ENCODE assay signal across 8 mouse cellular contexts in the genomic region with DNA sequence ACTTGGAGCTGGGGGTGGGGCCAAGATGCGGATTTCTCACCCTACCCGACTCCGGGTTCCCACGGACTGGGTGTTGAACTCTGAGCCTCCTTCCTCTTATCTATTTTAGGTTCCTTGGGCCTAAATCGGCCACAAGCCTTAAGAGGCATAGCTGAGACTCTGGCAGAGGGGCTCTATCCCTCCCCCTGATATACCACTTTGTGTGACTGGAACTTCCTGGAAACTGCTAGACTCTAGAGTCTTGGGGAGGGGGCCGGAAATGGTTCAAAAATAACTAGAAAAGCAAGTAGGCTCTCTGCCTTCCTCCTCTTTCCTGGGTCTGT. TPM values are rescaled to one million over a fixed set of nuclear protein-coding genes. Genes with fewer than 3 reads are reported as not detected.
DNase-seq lines count a peak whose midpoint lies in the region; ATAC-seq lines count a peak whose summit lies in the region.

No protein-coding gene starts in this region.

- 0 out of 2 replicates have a peak overlapping the region, but pooled peaks have one; percentile 10 for H3K27ac ChIP-seq in forebrain, embryonic 15.5 days (replicated peaks)
- no peak overlapping the region for H3K27ac ChIP-seq in intestine, embryonic 14.5 days (ENCODE audit: low read depth)
- peak overlapping the region; percentile 86 for H3K27ac ChIP-seq in liver, embryonic 15.5 days (replicated peaks)
- no peak overlapping the region for H3K27ac ChIP-seq in neural tube, embryonic 12.5 days

- no peaks in the 10 kb centered on the region for H3K27me3 ChIP-seq in forebrain, embryonic 15.5 days
- H3K27me3 ChIP-seq in intestine, embryonic 14.5 days (replicated peaks; ENCODE audit: control insufficient read depth, insufficient read depth, low read length): no peaks in the 10 kb centered on the region
- no peaks in the 10 kb centered on the region for H3K27me3 ChIP-seq in liver, embryonic 15.5 days
- H3K27me3 ChIP-seq in neural tube, embryonic 12.5 days (replicated peaks): no peaks in the 10 kb centered on the region

- H3K9me3 ChIP-seq in forebrain, embryonic 15.5 days: no peaks in the 10 kb centered on the region
- H3K9me3 ChIP-seq in intestine, embryonic 14.5 days (ENCODE audit: control insufficient read depth, low read length): no peaks in the 10 kb centered on the region
- no peaks in the 10 kb centered on the region for H3K9me3 ChIP-seq in liver, embryonic 15.5 days (replicated peaks)
- no peaks in the 10 kb centered on the region for H3K9me3 ChIP-seq in neural tube, embryonic 12.5 days

- DNase-seq in gastrocnemius, adult 18-20 months (ENCODE audit: low spot score): peak; percentile 22
- DNase-seq in gastrocnemius, postnatal 14 days: no peak
- DNase-seq in adrenal gland, postnatal 10 days: peak; percentile 43
- DNase-seq in intestine, embryonic 14.5 days (ENCODE audit: low spot score): peak; percentile 56
- no peak for DNase-seq in cerebellum, adult 18-20 months

- peak overlapping the region; percentile 87 for H3K4me2 ChIP-seq in forebrain, embryonic 15.5 days (replicated peaks)
- peak overlapping the region; percentile 86 for H3K4me2 ChIP-seq in intestine, embryonic 14.5 days (ENCODE audit: low read length)
- H3K4me2 ChIP-seq in liver, embryonic 15.5 days: peak overlapping the region; percentile 96
- H3K4me2 ChIP-seq in neural tube, embryonic 12.5 days (replicated peaks): peak overlapping the region; percentile 92

- WGBS in forebrain, embryonic 15.5 days: 15% methylated on average over 6 of the region's 6 CpGs
- 13% methylated on average over 6 of the region's 6 CpGs for WGBS in intestine, embryonic 14.5 days
- 8% methylated on average over 6 of the region's 6 CpGs for WGBS in liver, embryonic 15.5 days (ENCODE audit: insufficient replicate concordance)
- WGBS in neural tube, embryonic 12.5 days: 16% methylated on average over 6 of the region's 6 CpGs

- peak overlapping the region; percentile 83 for H3K9ac ChIP-seq in forebrain, embryonic 15.5 days (replicated peaks)
- peak overlapping the region; percentile 61 for H3K9ac ChIP-seq in intestine, embryonic 14.5 days (ENCODE audit: low read length)
- peak overlapping the region; percentile 68 for H3K9ac ChIP-seq in liver, embryonic 15.5 days
- peak overlapping the region; percentile 78 for H3K9ac ChIP-seq in neural tube, embryonic 12.5 days

- H3K36me3 ChIP-seq in forebrain, embryonic 15.5 days: no peaks in the 10 kb centered on the region
- H3K36me3 ChIP-seq in intestine, embryonic 14.5 days (ENCODE audit: control insufficient read depth, insufficient read depth, low read length): no peaks in the 10 kb centered on the region
- H3K36me3 ChIP-seq in liver, embryonic 15.5 days (replicated peaks): no peaks in the 10 kb centered on the region
- H3K36me3 ChIP-seq in neural tube, embryonic 12.5 days: peaks cover 4% of the 10 kb centered on the region

- H3K4me1 ChIP-seq in forebrain, embryonic 15.5 days: peaks cover 17% of the 10 kb centered on the region
- peaks cover 11% of the 10 kb centered on the region for H3K4me1 ChIP-seq in intestine, embryonic 14.5 days (replicated peaks; ENCODE audit: control insufficient read depth, insufficient read depth, low read length)
- peaks cover 53% of the 10 kb centered on the region for H3K4me1 ChIP-seq in liver, embryonic 15.5 days (replicated peaks)
- peaks cover 24% of the 10 kb centered on the region for H3K4me1 ChIP-seq in neural tube, embryonic 12.5 days

- no peak; the same call in 1 of the 2 replicates for ATAC-seq in forebrain, embryonic 15.5 days (replicated peaks)
- no peak; the same call in 1 of the 2 replicates for ATAC-seq in intestine, embryonic 14.5 days (replicated peaks; ENCODE audit: low FRiP score, low TSS enrichment, low read depth)
- peak; percentile 52 for ATAC-seq in liver, embryonic 15.5 days (ENCODE audit: insufficient read depth)
- ATAC-seq in neural tube, embryonic 12.5 days (ENCODE audit: low FRiP score, low read depth): no peak

- intact Hi-C loops in gastrocnemius, postnatal 14 days (cut with DNase I; ENCODE audit: low total_unique reads): no loop called here

- peak overlapping the region; percentile 88 for H3K4me3 ChIP-seq in forebrain, embryonic 15.5 days
- H3K4me3 ChIP-seq in intestine, embryonic 14.5 days (ENCODE audit: low read depth, low read length): peak overlapping the region; percentile 70
- H3K4me3 ChIP-seq in liver, embryonic 15.5 days (replicated peaks): peak overlapping the region; percentile 72
- H3K4me3 ChIP-seq in neural tube, embryonic 12.5 days: peak overlapping the region; percentile 80

RNA-seq across cellular contexts. Expression of a gene that starts 1.0 kb away (rescaled TPM):
- 100 to 1,000 TPM; 159 to 162 TPM for total RNA-seq in gastrocnemius, adult 18-20 months (2021)
- 100 to 1,000 TPM; 104 to 117 TPM for total RNA-seq in gastrocnemius, postnatal 14 days (2021)
- total RNA-seq in adrenal gland, postnatal 10 days (2021): 10 to 100 TPM; 48.3 to 63.4 TPM
- polyA plus RNA-seq in forebrain, embryonic 15.5 days (2015; fragmentation: Nextera tagmentation; extraction: Ambion mirVana): 77.4 and 77.8 TPM in 2 replicates
- 70.1 and 74.6 TPM in 2 replicates for polyA plus RNA-seq in intestine, embryonic 14.5 days (2014; fragmentation: Nextera tagmentation; extraction: Ambion mirVana)
- 16.7 and 17.6 TPM in 2 replicates for polyA plus RNA-seq in liver, embryonic 15.5 days (2015; fragmentation: Nextera tagmentation; extraction: Ambion mirVana)
- polyA plus RNA-seq in neural tube, embryonic 12.5 days (2016; fragmentation: Nextera tagmentation; extraction: Ambion mirVana): 78.4 and 85.2 TPM in 2 replicates

RNA-seq across cellular contexts. Expression of a gene that starts 9.3 kb away (rescaled TPM):
- not detected for total RNA-seq in gastrocnemius, adult 18-20 months (2021)
- not detected for total RNA-seq in gastrocnemius, postnatal 14 days (2021)
- total RNA-seq in adrenal gland, postnatal 10 days (2021): under 1 TPM in 1 of 2 experiments, not detected in 1; 0.15 TPM
- 1.1 and 1.4 TPM in 2 replicates for polyA plus RNA-seq in forebrain, embryonic 15.5 days (2015; fragmentation: Nextera tagmentation; extraction: Ambion mirVana)
- polyA plus RNA-seq in intestine, embryonic 14.5 days (2014; fragmentation: Nextera tagmentation; extraction: Ambion mirVana): 69.6 and 75.8 TPM in 2 replicates
- 0.28 and 0.68 TPM in 2 replicates for polyA plus RNA-seq in liver, embryonic 15.5 days (2015; fragmentation: Nextera tagmentation; extraction: Ambion mirVana)
- polyA plus RNA-seq in neural tube, embryonic 12.5 days (2016; fragmentation: Nextera tagmentation; extraction: Ambion mirVana): 0.65 and 1.3 TPM in 2 replicates

RNA-seq across cellular contexts. Expression of a gene that starts 30.3 kb away (rescaled TPM):
- 1 to 10 TPM; 8.0 to 8.3 TPM for total RNA-seq in gastrocnemius, adult 18-20 months (2021)
- 10 to 100 TPM; 12.0 to 13.2 TPM for total RNA-seq in gastrocnemius, postnatal 14 days (2021)
- 10 to 100 TPM; 16.8 to 23.8 TPM for total RNA-seq in adrenal gland, postnatal 10 days (2021)
- polyA plus RNA-seq in forebrain, embryonic 15.5 days (2015; fragmentation: Nextera tagmentation; extraction: Ambion mirVana): 91.3 and 97.9 TPM in 2 replicates
- 43.7 and 44.8 TPM in 2 replicates for polyA plus RNA-seq in intestine, embryonic 14.5 days (2014; fragmentation: Nextera tagmentation; extraction: Ambion mirVana)
- polyA plus RNA-seq in liver, embryonic 15.5 days (2015; fragmentation: Nextera tagmentation; extraction: Ambion mirVana): 129 and 144 TPM in 2 replicates
- polyA plus RNA-seq in neural tube, embryonic 12.5 days (2016; fragmentation: Nextera tagmentation; extraction: Ambion mirVana): 94.6 and 96.1 TPM in 2 replicates

RNA-seq across cellular contexts. Expression of a gene that starts 33.7 kb away (rescaled TPM):
- total RNA-seq in gastrocnemius, adult 18-20 months (2021): 1 to 10 TPM; 8.0 to 9.3 TPM
- 10 to 100 TPM; 10.5 to 11.9 TPM for total RNA-seq in gastrocnemius, postnatal 14 days (2021)
- total RNA-seq in adrenal gland, postnatal 10 days (2021): 10 to 100 TPM; 28.8 to 38.4 TPM
- 18.0 and 18.1 TPM in 2 replicates for polyA plus RNA-seq in forebrain, embryonic 15.5 days (2015; fragmentation: Nextera tagmentation; extraction: Ambion mirVana)
- 12.8 TPM in 2 replicates for polyA plus RNA-seq in intestine, embryonic 14.5 days (2014; fragmentation: Nextera tagmentation; extraction: Ambion mirVana)
- polyA plus RNA-seq in liver, embryonic 15.5 days (2015; fragmentation: Nextera tagmentation; extraction: Ambion mirVana): 6.0 and 6.7 TPM in 2 replicates
- 18.0 and 25.2 TPM in 2 replicates for polyA plus RNA-seq in neural tube, embryonic 12.5 days (2016; fragmentation: Nextera tagmentation; extraction: Ambion mirVana)

RNA-seq across cellular contexts. Expression of a gene that starts 46.2 kb away (rescaled TPM):
- 10 to 100 TPM; 17.3 to 22.2 TPM for total RNA-seq in gastrocnemius, adult 18-20 months (2021)
- total RNA-seq in gastrocnemius, postnatal 14 days (2021): 10 to 100 TPM; 22.3 to 28.5 TPM
- total RNA-seq in adrenal gland, postnatal 10 days (2021): 10 to 100 TPM; 54.4 to 67.4 TPM
- 306 and 307 TPM in 2 replicates for polyA plus RNA-seq in forebrain, embryonic 15.5 days (2015; fragmentation: Nextera tagmentation; extraction: Ambion mirVana)
- 179 and 188 TPM in 2 replicates for polyA plus RNA-seq in intestine, embryonic 14.5 days (2014; fragmentation: Nextera tagmentation; extraction: Ambion mirVana)
- 38.8 and 42.2 TPM in 2 replicates for polyA plus RNA-seq in liver, embryonic 15.5 days (2015; fragmentation: Nextera tagmentation; extraction: Ambion mirVana)
- 280 and 286 TPM in 2 replicates for polyA plus RNA-seq in neural tube, embryonic 12.5 days (2016; fragmentation: Nextera tagmentation; extraction: Ambion mirVana)

Comparison
In these comparisons a context has a peak if more than half of its experiments do, and no peak if none do; other contexts are left out.
1. DNase-seq: peak in gastrocnemius, adult 18-20 months (single experiment), adrenal gland, postnatal 10 days (single experiment) and intestine, embryonic 14.5 days (single experiment); none in gastrocnemius, postnatal 14 days (single experiment) and cerebellum, adult 18-20 months (0 of 2).
2. H3K27ac ChIP-seq: peak in forebrain, embryonic 15.5 days (single experiment) and liver, embryonic 15.5 days (single experiment); none in intestine, embryonic 14.5 days (single experiment) and neural tube, embryonic 12.5 days (single experiment).
3. RNA of a gene that starts 9.3 kb away (polyA plus RNA-seq): 69.6 to 75.8 TPM in intestine, embryonic 14.5 days; 1.1 to 1.4 TPM in forebrain, embryonic 15.5 days, 0.65 to 1.3 TPM in neural tube, embryonic 12.5 days and 0.28 to 0.68 TPM in liver, embryonic 15.5 days; every median in the first group is over 10 times any median in the second.
4. Peak in every context shown above with its lines, with median percentiles within 50 percentile points of each other: H3K4me2 ChIP-seq, H3K4me3 ChIP-seq and H3K9ac ChIP-seq.